Mouse (Mus musculus) forebrain, embryonic 11.5 days (tissue): Measurements from ENCODE around the gene Soat2. TPM values are rescaled to one million over a fixed set of nuclear protein-coding genes. Genes with fewer than 3 reads are reported as not detected.

Source experiments
- ATAC-seq: fragments of 200-750 bp; cut with Nextera tagmentation; replicated peaks from 2 replicates; pipeline ENCODE4 v1.8.0; 2017; ENCODE audit warnings: moderate TSS enrichment; ENCODE audit not compliant: low FRiP score
- DNase-seq: peaks from one replicate; pipeline ENCODE4 v3.0.0-alpha.2; 2017; ENCODE audit warnings: low spot score
- H3K27ac ChIP-seq: fragments of 300-500 bp; sonication (generic); 2 replicates; pipeline ENCODE4 v1.5.1; 2014; ENCODE audit warnings: low read depth, low read length
- H3K27me3 ChIP-seq: fragments of 300-500 bp; sonication (generic); 2 replicates; pipeline ENCODE4 v1.6.1; 2014; ENCODE audit warnings: mild to moderate bottlenecking, low read length, mixed read lengths; ENCODE audit not compliant: control insufficient read depth, insufficient read depth
- H3K36me3 ChIP-seq: fragments of 300-500 bp; sonication (generic); 2 replicates; pipeline ENCODE4 v1.6.1; 2014; ENCODE audit warnings: mild to moderate bottlenecking, low read length, moderate library complexity, mixed read lengths; ENCODE audit not compliant: control insufficient read depth, insufficient read depth
- H3K4me1 ChIP-seq: fragments of 300-500 bp; sonication (generic); replicated peaks from 2 replicates; pipeline ENCODE4 v1.6.1; 2014; ENCODE audit warnings: low read length, mixed read lengths; ENCODE audit not compliant: control insufficient read depth, insufficient read depth
- H3K4me2 ChIP-seq: fragments of 300-500 bp; sonication (generic); 2 replicates; pipeline ENCODE4 v1.6.1; 2014; ENCODE audit warnings: low read depth, mild to moderate bottlenecking, low read length, moderate library complexity, mixed read lengths; ENCODE audit not compliant: severe bottlenecking
- H3K4me3 ChIP-seq: fragments of 300-500 bp; sonication (generic); 2 replicates; pipeline ENCODE4 v1.5.1; 2014; ENCODE audit warnings: low read depth, low read length
- H3K9ac ChIP-seq: fragments of 300-500 bp; sonication (generic); 2 replicates; pipeline ENCODE4 v1.6.1; 2014; ENCODE audit warnings: low read length
- H3K9me3 ChIP-seq: fragments of 300-500 bp; sonication (generic); 2 replicates; pipeline ENCODE4 v1.6.1; 2016; ENCODE audit warnings: low read length, mixed read lengths; ENCODE audit not compliant: control insufficient read depth
- WGBS: fragments of 180-500 bp; shearing (Covaris S2); extraction: QIAGEN DNeasy Blood & Tissue Kit; methylation state at CpG from one replicate; pipeline ENCODE4 v1.1.7; 2014; 5-methylcytosine and 5-hydroxymethylcytosine counted together
- polyA plus RNA-seq: library from polyadenylated mRNA; unstranded; fragments of >200 nt; fragmentation: Nextera tagmentation; extraction: Ambion mirVana; gene quantifications from 2 replicates; pipeline ENCODE4 v1.2.1, GENCODE M21; 2014

Gene Soat2
- polyA plus RNA-seq, 1 experiment from 2014 or later = not detected

GRCm38 (mm10) chr15:102119121-102119830 is 31.1 kb upstream of the Soat2 start:
- no peaks in the 10 kb centered on the region; the same call in 1 of the 2 replicates for H3K36me3 ChIP-seq
- ATAC-seq = no peak
- no peak overlapping the region for H3K9ac ChIP-seq

GRCm38 (mm10) chr15:102119831-102120170 is 30.5 kb upstream of the Soat2 start:
- Histone ChIP-seq H3K27ac (no peak overlapping the region), H3K36me3 (no peaks in the 10 kb centered on the region; the same call in 1 of the 2 replicates), H3K27me3 (no peaks in the 10 kb centered on the region), H3K4me3 (no peak overlapping the region), H3K4me2 (no peak overlapping the region), H3K4me1 (no peaks in the 10 kb centered on the region), H3K9ac (no peak overlapping the region), H3K9me3 (no peaks in the 10 kb centered on the region)
- DNase-seq = no peak
- WGBS = 83% methylated on average over 2 of the region's 2 CpGs
- ATAC-seq = no peak

More at GRCm38 (mm10) chr15:102119121-102119830, 31.1 kb upstream of the Soat2 start:
- WGBS = 76% methylated on average over 8 of the region's 8 CpGs
- no peaks in the 10 kb centered on the region for H3K27me3 ChIP-seq
- no peaks in the 10 kb centered on the region for H3K9me3 ChIP-seq
- H3K4me3 ChIP-seq = no peak overlapping the region
- no peak for DNase-seq
- H3K4me2 ChIP-seq = no peak overlapping the region
- no peaks in the 10 kb centered on the region for H3K4me1 ChIP-seq
- no peak overlapping the region for H3K27ac ChIP-seq

GRCm38 (mm10) chr15:102120530-102120929 is 29.8 kb upstream of the Soat2 start:
- Histone ChIP-seq H3K9ac (no peak overlapping the region), H3K27me3 (no peaks in the 10 kb centered on the region), H3K4me3 (no peak overlapping the region), H3K36me3 (no peaks in the 10 kb centered on the region; the same call in 1 of the 2 replicates), H3K27ac (no peak overlapping the region), H3K9me3 (no peaks in the 10 kb centered on the region), H3K4me2 (no peak overlapping the region), H3K4me1 (no peaks in the 10 kb centered on the region)
- ATAC-seq (no peak), DNase-seq (no peak)
- WGBS = 94% methylated on average over 5 of the region's 5 CpGs

- Histone ChIP-seq H3K4me1 (no peaks in the 10 kb centered on the region), H3K36me3 (no peaks in the 10 kb centered on the region; the same call in 1 of the 2 replicates), H3K4me2 (no peak overlapping the region), H3K9me3 (no peaks in the 10 kb centered on the region), H3K27me3 (no peaks in the 10 kb centered on the region), H3K4me3 (no peak overlapping the region), H3K9ac (no peak overlapping the region), H3K27ac (no peak overlapping the region)
- no peak for DNase-seq
- no peak for ATAC-seq
- 79% methylated on average over 2 of the region's 2 CpGs for WGBS
Measured at GRCm38 (mm10) chr15:102126303-102126702, 24.0 kb upstream of the Soat2 start.

GRCm38 (mm10) chr15:102133314-102133713 is 17.0 kb upstream of the Soat2 start:
- DNase-seq = no peak
- WGBS = 93% methylated on average over 9 of the region's 9 CpGs
- H3K9me3 ChIP-seq = no peaks in the 10 kb centered on the region
- no peak for ATAC-seq
- no peak overlapping the region for H3K9ac ChIP-seq
- peaks cover 5% of the 10 kb centered on the region; the same call in 1 of the 2 replicates for H3K4me1 ChIP-seq
- H3K36me3 ChIP-seq = no peaks in the 10 kb centered on the region; the same call in 1 of the 2 replicates
- H3K27me3 ChIP-seq = no peaks in the 10 kb centered on the region
- no peak overlapping the region for H3K27ac ChIP-seq
- no peak overlapping the region for H3K4me2 ChIP-seq
- H3K4me3 ChIP-seq = no peak overlapping the region

- Histone ChIP-seq H3K4me1 (peaks cover 5% of the 10 kb centered on the region; the same call in 1 of the 2 replicates), H3K9ac (no peak overlapping the region), H3K27me3 (no peaks in the 10 kb centered on the region), H3K4me2 (no peak overlapping the region), H3K9me3 (no peaks in the 10 kb centered on the region), H3K4me3 (no peak overlapping the region), H3K36me3 (no peaks in the 10 kb centered on the region; the same call in 1 of the 2 replicates), H3K27ac (no peak overlapping the region)
- ATAC-seq = no peak
- no peak for DNase-seq
- WGBS = 93% methylated on average over 2 of the region's 2 CpGs
Measured at GRCm38 (mm10) chr15:102134709-102135108, 15.6 kb upstream of the Soat2 start.

GRCm38 (mm10) chr15:102135522-102136128 is 14.7 kb upstream of the Soat2 start:
- ATAC-seq (peak; percentile 81), DNase-seq (no peak)
- Histone ChIP-seq H3K4me3 (peak overlapping the region; percentile 87), H3K4me2 (peak overlapping the region; percentile 75), H3K4me1 (peaks cover 5% of the 10 kb centered on the region; the same call in 1 of the 2 replicates), H3K9ac (peak overlapping the region; percentile 89), H3K27me3 (no peaks in the 10 kb centered on the region), H3K36me3 (no peaks in the 10 kb centered on the region), H3K27ac (peak overlapping the region; percentile 25; the same call in 1 of the 2 replicates), H3K9me3 (no peaks in the 10 kb centered on the region)
- WGBS = 4% methylated on average over 33 of the region's 35 CpGs

GRCm38 (mm10) chr15:102136129-102136758 is 14.1 kb upstream of the Soat2 start, which contains the start of gene Spryd3:
Gene Spryd3, minus strand, starts transcription at chr15:102136234.
- no peaks in the 10 kb centered on the region for H3K9me3 ChIP-seq
- peak; percentile 99 for ATAC-seq
- peak within 1 kb of the TSS; percentile 75 for H3K4me2 ChIP-seq
- H3K4me1 ChIP-seq = peaks cover 5% of the 10 kb centered on the region; the same call in 1 of the 2 replicates
- H3K9ac ChIP-seq = peak within 1 kb of the TSS; percentile 89
- no peaks in the 10 kb centered on the region for H3K36me3 ChIP-seq
- H3K27ac ChIP-seq = peak within 1 kb of the TSS; percentile 46; the same call in 1 of the 2 replicates
- under 1% methylated on average over 50 of the region's 50 CpGs for WGBS
- DNase-seq = peak; percentile 99
- no peaks in the 10 kb centered on the region for H3K27me3 ChIP-seq
- H3K4me3 ChIP-seq = peak within 1 kb of the TSS; percentile 87
